In the genomic region with DNA sequence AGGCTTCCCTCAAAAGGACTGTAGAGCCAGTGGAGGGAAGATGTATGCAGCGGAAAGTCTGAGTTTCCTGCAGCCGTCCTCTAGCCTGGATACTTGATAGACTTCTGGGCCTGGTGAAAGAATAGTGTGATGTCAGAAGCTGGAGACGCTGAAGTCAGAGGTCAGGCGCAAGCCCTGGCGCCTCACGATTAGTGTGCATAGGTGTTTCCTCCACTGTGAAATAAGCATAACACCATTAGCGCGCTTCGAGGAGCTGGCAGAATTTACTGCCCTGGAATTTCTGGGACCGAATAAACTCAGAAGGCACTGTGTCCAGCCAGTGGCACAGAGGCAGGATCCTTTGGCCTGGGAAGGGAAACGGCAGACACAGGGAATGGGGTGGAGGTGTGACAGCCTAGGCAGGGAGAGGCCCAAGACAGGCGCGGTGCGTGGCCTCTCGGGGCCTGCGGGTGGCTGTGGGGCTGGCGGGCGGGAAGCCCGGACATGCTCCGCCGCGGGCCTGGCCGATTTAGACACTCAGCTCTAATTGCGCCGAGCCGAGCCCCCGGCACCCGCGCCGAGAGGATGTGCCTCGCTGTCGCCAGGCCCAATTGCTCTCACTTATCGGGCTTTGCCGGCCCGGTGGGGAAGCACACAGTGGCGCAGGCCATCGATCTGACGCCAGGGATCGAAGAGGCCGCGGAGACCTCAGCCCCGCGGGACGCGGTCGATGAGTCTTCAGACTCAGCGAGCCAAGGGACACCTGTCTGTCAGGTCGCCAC, we compare ENCODE assay signal across 9 mouse cellular contexts.
DNase-seq lines count a peak whose midpoint lies in the region; ATAC-seq and TF ChIP-seq lines count a peak whose summit lies in the region.
"Had no signal": no experiment of that assay in that cellular context is flagged by ENCODE, and none has a peak within 500 bp of the region (broad histone marks: within the 10 kb centered on the region; RNA-seq: fewer than 3 reads in every experiment).

No protein-coding gene starts in this region.

- DNase-seq in heart, adult 11 months: peak; percentile 82
- no peak for DNase-seq in heart, adult 9 months (ENCODE audit: low spot score in 2 of 2)
- DNase-seq in adrenal gland, postnatal 10 days: peak; percentile 18
- DNase-seq in embryonic facial prominence, embryonic 14.5 days (ENCODE audit: low spot score): peak; percentile 14
- DNase-seq in hindbrain, postnatal 0 days (ENCODE audit: low spot score): peak; percentile 20
- DNase-seq in midbrain, postnatal 0 days (ENCODE audit: low spot score): peak; percentile 17
- no peak for DNase-seq in thymus, adult 18-20 months
- no peak for DNase-seq in c-Kit-positive CD71-positive TER-119-positive erythroid progenitor cells, embryonic 14.5 days (ENCODE audit: low spot score)

- H3K4me2 ChIP-seq in embryonic facial prominence, embryonic 14.5 days (ENCODE audit: low read depth, low read length): peak overlapping the region; percentile 81
- peak overlapping the region; percentile 64 for H3K4me2 ChIP-seq in hindbrain, postnatal 0 days (ENCODE audit: low read depth, low read length)
- peak overlapping the region; percentile 72 for H3K4me2 ChIP-seq in midbrain, postnatal 0 days (ENCODE audit: low read depth, low read length, poor library complexity, severe bottlenecking)

- TF ChIP-seq CTCF in hindbrain, postnatal 0 days (IDR thresholded peaks at IDR 0.05; ENCODE audit: low read depth): no peak
- no peak for TF ChIP-seq CTCF in midbrain, postnatal 0 days (IDR thresholded peaks at IDR 0.05)

- H3K9ac ChIP-seq in embryonic facial prominence, embryonic 14.5 days (ENCODE audit: low read depth, low read length): peak overlapping the region; percentile 63
- peak overlapping the region; percentile 49 for H3K9ac ChIP-seq in hindbrain, postnatal 0 days (replicated peaks; ENCODE audit: low read length)
- peak overlapping the region; percentile 56 for H3K9ac ChIP-seq in midbrain, postnatal 0 days (replicated peaks; ENCODE audit: low read length, poor library complexity, severe bottlenecking)

- no peak overlapping the region for H3K27ac ChIP-seq in embryonic facial prominence, embryonic 14.5 days (replicated peaks; ENCODE audit: low read depth, low read length)
- H3K27ac ChIP-seq in hindbrain, postnatal 0 days: no peak overlapping the region
- H3K27ac ChIP-seq in midbrain, postnatal 0 days (ENCODE audit: low read depth, low read length): no peak overlapping the region

- H3K4me1 ChIP-seq in embryonic facial prominence, embryonic 14.5 days (ENCODE audit: control insufficient read depth, insufficient read depth, low read length): peaks cover 15% of the 10 kb centered on the region
- H3K4me1 ChIP-seq in hindbrain, postnatal 0 days (ENCODE audit: insufficient read depth, low read length): peaks cover 5% of the 10 kb centered on the region; the same call in 1 of the 2 replicates
- no peaks in the 10 kb centered on the region; the same call in 1 of the 2 replicates for H3K4me1 ChIP-seq in midbrain, postnatal 0 days (ENCODE audit: insufficient read depth, low read length)

- no peaks in the 10 kb centered on the region for H3K9me3 ChIP-seq in embryonic facial prominence, embryonic 14.5 days (ENCODE audit: control insufficient read depth, low read length)
- no peaks in the 10 kb centered on the region for H3K9me3 ChIP-seq in hindbrain, postnatal 0 days (ENCODE audit: low read length)
- H3K9me3 ChIP-seq in midbrain, postnatal 0 days (ENCODE audit: low read length): no peaks in the 10 kb centered on the region

- H3K4me3 ChIP-seq in embryonic facial prominence, embryonic 14.5 days (ENCODE audit: low read depth, low read length): peak overlapping the region; percentile 42
- peak overlapping the region; percentile 27 for H3K4me3 ChIP-seq in hindbrain, postnatal 0 days (ENCODE audit: low read length)
- peak overlapping the region; percentile 32 for H3K4me3 ChIP-seq in midbrain, postnatal 0 days (ENCODE audit: low read depth, low read length)
- H3K4me3 ChIP-seq: myocyte had no signal

- 3% methylated on average over 39 of the region's 48 CpGs for WGBS in embryonic facial prominence, embryonic 14.5 days
- 4% methylated on average over 48 of the region's 48 CpGs for WGBS in hindbrain, postnatal 0 days
- 5% methylated on average over 48 of the region's 48 CpGs for WGBS in midbrain, postnatal 0 days

- peaks cover 9% of the 10 kb centered on the region; the same call in 1 of the 2 replicates for H3K27me3 ChIP-seq in embryonic facial prominence, embryonic 14.5 days (replicated peaks; ENCODE audit: control insufficient read depth, insufficient read depth, low read length)
- H3K27me3 ChIP-seq in hindbrain, postnatal 0 days (ENCODE audit: insufficient read depth, low read length): no peaks in the 10 kb centered on the region
- no peaks in the 10 kb centered on the region for H3K27me3 ChIP-seq in midbrain, postnatal 0 days (ENCODE audit: insufficient read depth, low read length)

- ATAC-seq in embryonic facial prominence, embryonic 14.5 days (ENCODE audit: low read depth): no peak
- peak; percentile 59 for ATAC-seq in hindbrain, postnatal 0 days
- no peak for ATAC-seq in midbrain, postnatal 0 days (ENCODE audit: low FRiP score)

- H3K36me3 ChIP-seq in embryonic facial prominence, embryonic 14.5 days (ENCODE audit: control insufficient read depth, insufficient read depth, low read length): no peaks in the 10 kb centered on the region
- H3K36me3 ChIP-seq in hindbrain, postnatal 0 days (ENCODE audit: insufficient read depth, low read length): no peaks in the 10 kb centered on the region
- no peaks in the 10 kb centered on the region for H3K36me3 ChIP-seq in midbrain, postnatal 0 days (ENCODE audit: insufficient read depth, low read length)

Comparison
In these comparisons a context has a peak if more than half of its experiments do, and no peak if none do; other contexts are left out.
1. DNase-seq: peak in heart, adult 11 months (single experiment), adrenal gland, postnatal 10 days (single experiment), embryonic facial prominence, embryonic 14.5 days (single experiment), hindbrain, postnatal 0 days (single experiment) and midbrain, postnatal 0 days (single experiment); none in heart, adult 9 months (0 of 2), thymus, adult 18-20 months (0 of 2) and c-Kit-positive CD71-positive TER-119-positive erythroid progenitor cells, embryonic 14.5 days (single experiment).
2. Peak in every context shown above with its lines, with median percentiles within 50 percentile points of each other: H3K4me2 ChIP-seq, H3K4me3 ChIP-seq and H3K9ac ChIP-seq.